Mouse (Mus musculus) cerebellum, postnatal 14 days (tissue): ENCODE measurements at regions not wholly inside any gene's neighbourhood (a gene's known extent, or its start where the extent isn't known, plus 50 kb on each side); places are given as distances from the start of the nearest gene placed in this dataset.

Experiments
- DNase-seq, 2 experiments: peaks; one replicate each; pipeline ENCODE4 v3.0.0; 2021; ENCODE audit warnings: mixed read lengths in 2 of 2

- DNase-seq, result no peak
Measured at GRCm38 (mm10) chr4:94188354-94188753, 368.0 kb upstream of the Gm10306 start.

- peak; percentile 56 to 59 for DNase-seq
Measured at GRCm38 (mm10) chr4:94188888-94189287, 367.5 kb upstream of the Gm10306 start.

- no peak for DNase-seq
Measured at GRCm38 (mm10) chr4:94190940-94191339, 365.4 kb upstream of the Gm10306 start.

- no peak for DNase-seq
Measured at GRCm38 (mm10) chr4:94216265-94216664, 340.1 kb upstream of the Gm10306 start.

- no peak for DNase-seq
Measured at GRCm38 (mm10) chr4:94235650-94236206, 320.6 kb upstream of the Gm10306 start.

- DNase-seq, result no peak
Measured at GRCm38 (mm10) chr4:94256026-94256425, 300.3 kb upstream of the Gm10306 start.

GRCm38 (mm10) chr4:94261136-94261535 is 295.2 kb upstream of the Gm10306 start:
- peak in 1 of 2 experiments; percentile 6 for DNase-seq

- no peak for DNase-seq
Measured at GRCm38 (mm10) chr4:94281732-94282131, 274.6 kb upstream of the Gm10306 start.

- no peak for DNase-seq
Measured at GRCm38 (mm10) chr4:94292150-94292549, 264.2 kb upstream of the Gm10306 start.

- no peak for DNase-seq
Measured at GRCm38 (mm10) chr4:94317298-94317697, 239.0 kb upstream of the Gm10306 start.

- no peak for DNase-seq
Measured at GRCm38 (mm10) chr4:94326759-94327158, 229.6 kb upstream of the Gm10306 start.

- no peak for DNase-seq
Measured at GRCm38 (mm10) chr4:94343331-94343730, 213.0 kb upstream of the Gm10306 start.

GRCm38 (mm10) chr4:94349273-94349672 is 207.1 kb upstream of the Gm10306 start:
- DNase-seq, result peak; percentile 7 to 13

GRCm38 (mm10) chr4:94356982-94357381 is 199.4 kb upstream of the Gm10306 start:
- no peak for DNase-seq

- peak in 1 of 2 experiments; percentile 2 for DNase-seq
Measured at GRCm38 (mm10) chr4:94360810-94361527, 195.4 kb upstream of the Gm10306 start.

- DNase-seq, result no peak
Measured at GRCm38 (mm10) chr4:94361528-94362217, 194.7 kb upstream of the Gm10306 start.

- DNase-seq, result no peak
Measured at GRCm38 (mm10) chr4:94365375-94365774, 191.0 kb upstream of the Gm10306 start.

GRCm38 (mm10) chr4:94367174-94367573 is 189.2 kb upstream of the Gm10306 start:
- no peak for DNase-seq

- DNase-seq, result no peak
Measured at GRCm38 (mm10) chr4:94370981-94371380, 185.4 kb upstream of the Gm10306 start.

- no peak for DNase-seq
Measured at GRCm38 (mm10) chr4:94376256-94376655, 180.1 kb upstream of the Gm10306 start.

GRCm38 (mm10) chr4:94385703-94386102 is 170.6 kb upstream of the Gm10306 start:
- no peak for DNase-seq

GRCm38 (mm10) chr4:94388317-94388716 is 168.0 kb upstream of the Gm10306 start:
- no peak for DNase-seq

- DNase-seq, result no peak
Measured at GRCm38 (mm10) chr4:94394462-94394861, 161.9 kb upstream of the Gm10306 start.

GRCm38 (mm10) chr4:94397284-94397683 is 159.1 kb upstream of the Gm10306 start:
- no peak for DNase-seq
